Mouse (Mus musculus): ENCODE results near the gene Gm5431.

Gene Gm5431

GRCm38 (mm10) chr11:48841213-48841612, 60.8 kb downstream of the Gm5431 start:
- no peak for DNase-seq (ENCODE audit: extremely low spot score, low read depth, low spot score)

- DNase-seq (ENCODE audit: extremely low spot score, low read depth, low spot score) = no peak
Measured at GRCm38 (mm10) chr11:48840805-48841204, 61.2 kb downstream of the Gm5431 start.

- no peak for DNase-seq (ENCODE audit: extremely low spot score, low read depth, low spot score)
Measured at GRCm38 (mm10) chr11:48838879-48839680, 62.9 kb downstream of the Gm5431 start.

- no peak for DNase-seq (ENCODE audit: extremely low spot score, low read depth, low spot score)
Measured at GRCm38 (mm10) chr11:48838181-48838797, 63.7 kb downstream of the Gm5431 start.

All from hindlimb bud, embryonic 11.5 days (tissue).